Mouse (Mus musculus): Measurements from ENCODE around the gene Osgepl1. TPM values are rescaled to one million over a fixed set of nuclear protein-coding genes. Genes with fewer than 3 reads are reported as not detected.
A peak's percentile ranks its signal among the peaks of the same experiment; 100 is the strongest.

The Osgepl1 gene
- polyA plus RNA-seq, 1 experiment = 5.3 TPM

- TF ChIP-seq POLR2A (IDR thresholded peaks at IDR 0.05; ENCODE audit: control insufficient read depth, extremely low read depth, insufficient read depth, low read length, poor library complexity) = no peak
- no peak for TF ChIP-seq CTCF (IDR thresholded peaks at IDR 0.05; ENCODE audit: borderline replicate concordance, control insufficient read depth, extremely low read depth, insufficient read depth, low read length, poor library complexity)
- H3K4me1 ChIP-seq (replicated peaks; ENCODE audit: control insufficient read depth, insufficient read depth, low read length) = no peaks in the 10 kb centered on the region
- H3K36me3 ChIP-seq (ENCODE audit: control insufficient read depth, insufficient read depth, low read length) = peaks cover 5% of the 10 kb centered on the region; the same call in 1 of the 2 replicates
- no peaks in the 10 kb centered on the region for H3K27me3 ChIP-seq (ENCODE audit: control insufficient read depth, insufficient read depth, low read length)
- WGBS = 94% methylated on average over 2 of the region's 2 CpGs
- DNase-seq = no peak
- H3K4me3 ChIP-seq (ENCODE audit: control insufficient read depth, insufficient read depth, low read length) = no peak overlapping the region
- no peak overlapping the region for H3K27ac ChIP-seq (ENCODE audit: control insufficient read depth, insufficient read depth, low read length)
Observed at GRCm38 (mm10) chr1:53341071-53341470, 27.6 kb downstream of the Osgepl1 start.

- WGBS = under 1% methylated on average over 44 of the region's 44 CpGs
- TF ChIP-seq CTCF (IDR thresholded peaks at IDR 0.05; ENCODE audit: borderline replicate concordance, control insufficient read depth, extremely low read depth, insufficient read depth, low read length, poor library complexity) = peak; percentile 38; the same call in 1 of the 2 replicates
- TF ChIP-seq POLR2A (IDR thresholded peaks at IDR 0.05; ENCODE audit: control insufficient read depth, extremely low read depth, insufficient read depth, low read length, poor library complexity) = peak; percentile 79; the same call in 1 of the 2 replicates
- Histone ChIP-seq H3K4me1 (replicated peaks; ENCODE audit: control insufficient read depth, insufficient read depth, low read length) (no peaks in the 10 kb centered on the region), H3K36me3 (ENCODE audit: control insufficient read depth, insufficient read depth, low read length) (peaks cover 9% of the 10 kb centered on the region), H3K4me3 (ENCODE audit: control insufficient read depth, insufficient read depth, low read length) (peak within 1 kb of the TSS; percentile 87), H3K27me3 (ENCODE audit: control insufficient read depth, insufficient read depth, low read length) (no peaks in the 10 kb centered on the region), H3K27ac (ENCODE audit: control insufficient read depth, insufficient read depth, low read length) (peak within 1 kb of the TSS; percentile 8; the same call in 1 of the 2 replicates)
- DNase-seq = peak; percentile 99
Observed at GRCm38 (mm10) chr1:53352327-53353261, 39.2 kb downstream of the Osgepl1 start, which contains the start of the genes Asdurf, Gm28551 and Asnsd1. Gene Asdurf, minus strand, starts transcription at chr1:53352619. Gene Gm28551, minus strand, starts transcription at chr1:53352667. Gene Asnsd1, minus strand, starts transcription at chr1:53352752.

- Histone ChIP-seq H3K4me1 (replicated peaks; ENCODE audit: control insufficient read depth, insufficient read depth, low read length) (no peaks in the 10 kb centered on the region), H3K27ac (ENCODE audit: control insufficient read depth, insufficient read depth, low read length) (no peak overlapping the region), H3K4me3 (ENCODE audit: control insufficient read depth, insufficient read depth, low read length) (no peak overlapping the region), H3K27me3 (ENCODE audit: control insufficient read depth, insufficient read depth, low read length) (no peaks in the 10 kb centered on the region), H3K36me3 (ENCODE audit: control insufficient read depth, insufficient read depth, low read length) (no peaks in the 10 kb centered on the region)
- TF ChIP-seq CTCF (IDR thresholded peaks at IDR 0.05; ENCODE audit: borderline replicate concordance, control insufficient read depth, extremely low read depth, insufficient read depth, low read length, poor library complexity) (no peak), POLR2A (IDR thresholded peaks at IDR 0.05; ENCODE audit: control insufficient read depth, extremely low read depth, insufficient read depth, low read length, poor library complexity) (no peak)
- no peak for DNase-seq
Observed at GRCm38 (mm10) chr1:53358988-53359387, 45.6 kb downstream of the Osgepl1 start.

Other genes with a start within 250 kb of the Osgepl1 start
- gene 1700019A02Rik, start 126.0 kb upstream of the Osgepl1 start, polyA plus RNA-seq (2012; rRNA removed) = not detected in 2 replicates
- 5.2 and 5.5 TPM in 2 replicates for gene Pms1, start 16.6 kb upstream of the Osgepl1 start, polyA plus RNA-seq (2012; rRNA removed)
- gene Ormdl1, start 16.5 kb upstream of the Osgepl1 start, polyA plus RNA-seq (2012; rRNA removed) = 15.6 and 20.9 TPM in 2 replicates
- gene Gm28778, start 16.5 kb upstream of the Osgepl1 start, polyA plus RNA-seq (2012; rRNA removed) = 32.3 and 35.6 TPM in 2 replicates
- gene Asdurf, start 39.0 kb downstream of the Osgepl1 start, polyA plus RNA-seq (2012; rRNA removed) = not detected in 2 replicates
- not detected in 2 replicates for gene Gm28551, start 39.0 kb downstream of the Osgepl1 start, polyA plus RNA-seq (2012; rRNA removed)
- 7.1 and 7.3 TPM in 2 replicates for gene Asnsd1, start 39.1 kb downstream of the Osgepl1 start, polyA plus RNA-seq (2012; rRNA removed)

Measured in thymus, adult 2 months (tissue).